Mouse (Mus musculus) embryonic facial prominence, embryonic 11.5 days (tissue): ENCODE measurements at regions not wholly inside any gene's neighbourhood (a gene's known extent, or its start where the extent isn't known, plus 50 kb on each side); places are given as distances from the start of the nearest gene placed in this dataset.

Source experiments
- ATAC-seq: fragments of 200-750 bp; cut with Nextera tagmentation; replicated peaks from 2 replicates; pipeline ENCODE4 v1.8.0; 2017; ENCODE audit warnings: low read depth; ENCODE audit not compliant: insufficient number of reproducible peaks, low FRiP score, low TSS enrichment
- DNase-seq: peaks from one replicate; pipeline ENCODE4 v3.0.0-alpha.2; 2015; ENCODE audit warnings: low spot score
- H3K27ac ChIP-seq: fragments of 300-500 bp; sonication (generic); replicated peaks from 2 replicates; pipeline ENCODE4 v1.5.1; 2014; ENCODE audit warnings: mild to moderate bottlenecking, low read depth, low read length, control low read depth
- H3K27me3 ChIP-seq: fragments of 300-500 bp; sonication (generic); 2 replicates; pipeline ENCODE4 v1.6.1; 2014; ENCODE audit warnings: mild to moderate bottlenecking, low read length, moderate library complexity, mixed read lengths; ENCODE audit not compliant: control insufficient read depth, insufficient read depth
- H3K36me3 ChIP-seq: fragments of 300-500 bp; sonication (generic); replicated peaks from 2 replicates; pipeline ENCODE4 v1.6.1; 2014; ENCODE audit warnings: low read depth, mild to moderate bottlenecking, low read length, moderate library complexity, mixed read lengths; ENCODE audit not compliant: control insufficient read depth, insufficient read depth
- H3K4me1 ChIP-seq: fragments of 300-500 bp; sonication (generic); 2 replicates; pipeline ENCODE4 v1.6.1; 2014; ENCODE audit warnings: low read length, mixed read lengths; ENCODE audit not compliant: control insufficient read depth, insufficient read depth
- H3K4me2 ChIP-seq: fragments of 300-500 bp; sonication (generic); 2 replicates; pipeline ENCODE4 v1.6.1; 2014; ENCODE audit warnings: low read depth, mild to moderate bottlenecking, control low read depth, low read length, moderate library complexity
- H3K4me3 ChIP-seq: fragments of 300-500 bp; sonication (generic); 2 replicates; pipeline ENCODE4 v1.5.1; 2014; ENCODE audit warnings: low read depth, low read length, control low read depth
- H3K9ac ChIP-seq: fragments of 300-500 bp; sonication (generic); replicated peaks from 2 replicates; pipeline ENCODE4 v1.6.1; 2014; ENCODE audit warnings: mild to moderate bottlenecking, control low read depth, low read length
- H3K9me3 ChIP-seq: fragments of 300-500 bp; sonication (generic); replicated peaks from 2 replicates; pipeline ENCODE4 v1.6.1; 2016; ENCODE audit warnings: mild to moderate bottlenecking, low read length, inconsistent platforms, mixed read lengths; ENCODE audit not compliant: control insufficient read depth
- WGBS: fragments of 180-500 bp; shearing (Covaris S2); extraction: QIAGEN DNeasy Blood & Tissue Kit; methylation state at CpG from one replicate; pipeline ENCODE4 v1.1.7; 2014; 5-methylcytosine and 5-hydroxymethylcytosine counted together

GRCm38 (mm10) chr2:172733403-172733995, 184.1 kb downstream of the Tfap2c start:
- Histone ChIP-seq H3K4me3 (no peak overlapping the region), H3K27me3 (peaks cover 46% of the 10 kb centered on the region), H3K36me3 (no peaks in the 10 kb centered on the region), H3K9me3 (no peaks in the 10 kb centered on the region), H3K4me1 (peaks cover 4% of the 10 kb centered on the region), H3K9ac (no peak overlapping the region), H3K4me2 (no peak overlapping the region), H3K27ac (no peak overlapping the region)
- WGBS = 2% methylated on average over 9 of the region's 9 CpGs
- ATAC-seq (no peak), DNase-seq (peak; percentile 64)

GRCm38 (mm10) chr2:172735621-172736020, 186.2 kb downstream of the Tfap2c start:
- DNase-seq = no peak
- Histone ChIP-seq H3K27me3 (peaks cover 31% of the 10 kb centered on the region), H3K4me1 (peaks cover 6% of the 10 kb centered on the region), H3K9me3 (no peaks in the 10 kb centered on the region), H3K27ac (no peak overlapping the region), H3K4me3 (no peak overlapping the region), H3K9ac (no peak overlapping the region), H3K4me2 (no peak overlapping the region), H3K36me3 (no peaks in the 10 kb centered on the region)
- ATAC-seq = no peak
- WGBS = 29% methylated on average over 6 of the region's 6 CpGs

- 0 out of 2 replicates have a peak, but pooled peaks have one; percentile 54 for ATAC-seq
- peak overlapping the region; percentile 23; the same call in 1 of the 2 replicates for H3K4me2 ChIP-seq
- DNase-seq = peak; percentile 74
- H3K36me3 ChIP-seq = no peaks in the 10 kb centered on the region
- H3K27ac ChIP-seq = 0 out of 2 replicates have a peak overlapping the region, but pooled peaks have one; percentile 4
- no peak overlapping the region for H3K9ac ChIP-seq
- H3K27me3 ChIP-seq = peaks cover 11% of the 10 kb centered on the region
- H3K4me3 ChIP-seq = no peak overlapping the region
- 3% methylated on average over 11 of the region's 11 CpGs for WGBS
- peaks cover 3% of the 10 kb centered on the region for H3K4me1 ChIP-seq
- no peaks in the 10 kb centered on the region for H3K9me3 ChIP-seq
These were observed 189.7 kb downstream of the Tfap2c start for GRCm38 (mm10) chr2:172739041-172739491.

- Histone ChIP-seq H3K4me2 (no peak overlapping the region), H3K27ac (0 out of 2 replicates have a peak overlapping the region, but pooled peaks have one; percentile 4), H3K4me3 (no peak overlapping the region), H3K9me3 (no peaks in the 10 kb centered on the region), H3K9ac (no peak overlapping the region), H3K36me3 (no peaks in the 10 kb centered on the region), H3K27me3 (peaks cover 11% of the 10 kb centered on the region), H3K4me1 (peaks cover 3% of the 10 kb centered on the region)
- DNase-seq (peak; percentile 87), ATAC-seq (no peak)
- 4% methylated on average over 19 of the region's 19 CpGs for WGBS
These were observed 190.1 kb downstream of the Tfap2c start for GRCm38 (mm10) chr2:172739529-172739928.

- DNase-seq = no peak
- no peaks in the 10 kb centered on the region for H3K9me3 ChIP-seq
- H3K27ac ChIP-seq = no peak overlapping the region
- 84% methylated on average over 11 of the region's 11 CpGs for WGBS
- H3K4me2 ChIP-seq = no peak overlapping the region
- H3K9ac ChIP-seq = no peak overlapping the region
- no peaks in the 10 kb centered on the region for H3K36me3 ChIP-seq
- peaks cover 7% of the 10 kb centered on the region for H3K27me3 ChIP-seq
- peak; percentile 52; the same call in 1 of the 2 replicates for ATAC-seq
- no peak overlapping the region for H3K4me3 ChIP-seq
- H3K4me1 ChIP-seq = peaks cover 4% of the 10 kb centered on the region
These were observed 188.8 kb downstream of the Bmp7 start for GRCm38 (mm10) chr2:172751364-172751763.

GRCm38 (mm10) chr2:172755686-172756471, 184.2 kb downstream of the Bmp7 start:
- ATAC-seq = no peak
- 55% methylated on average over 15 of the region's 15 CpGs for WGBS
- Histone ChIP-seq H3K4me2 (no peak overlapping the region), H3K27me3 (peaks cover 21% of the 10 kb centered on the region), H3K27ac (no peak overlapping the region), H3K9ac (no peak overlapping the region), H3K36me3 (no peaks in the 10 kb centered on the region), H3K9me3 (no peaks in the 10 kb centered on the region), H3K4me1 (peaks cover 7% of the 10 kb centered on the region), H3K4me3 (no peak overlapping the region)
- DNase-seq = no peak

- Histone ChIP-seq H3K27me3 (peaks cover 21% of the 10 kb centered on the region), H3K27ac (no peak overlapping the region), H3K4me1 (peaks cover 7% of the 10 kb centered on the region), H3K4me2 (no peak overlapping the region), H3K36me3 (no peaks in the 10 kb centered on the region), H3K9ac (no peak overlapping the region), H3K4me3 (no peak overlapping the region), H3K9me3 (no peaks in the 10 kb centered on the region)
- ATAC-seq (no peak), DNase-seq (no peak)
- WGBS = 14% methylated on average over 8 of the region's 8 CpGs
These were observed 183.7 kb downstream of the Bmp7 start for GRCm38 (mm10) chr2:172756472-172756860.

GRCm38 (mm10) chr2:172758497-172758896, 181.6 kb downstream of the Bmp7 start:
- ATAC-seq (peak; percentile 66), DNase-seq (peak; percentile 88)
- Histone ChIP-seq H3K27ac (no peak overlapping the region), H3K27me3 (peaks cover 18% of the 10 kb centered on the region), H3K4me3 (no peak overlapping the region), H3K36me3 (no peaks in the 10 kb centered on the region), H3K4me2 (no peak overlapping the region), H3K9me3 (no peaks in the 10 kb centered on the region), H3K4me1 (peaks cover 7% of the 10 kb centered on the region), H3K9ac (no peak overlapping the region)
- WGBS = 5% methylated on average over 9 of the region's 9 CpGs
